Comparison of ENCODE assay signal across 8 mouse cellular contexts in genomic region chr15:80088637-80089036, GRCm38 (mm10). TPM values are rescaled to one million over a fixed set of nuclear protein-coding genes. Genes with fewer than 3 reads are reported as not detected.
DNase-seq lines count a peak whose midpoint lies in the region; ATAC-seq lines count a peak whose summit lies in the region.

No protein-coding gene starts in this region.

- no peak overlapping the region for H3K4me3 ChIP-seq in midbrain, embryonic 11.5 days (ENCODE audit: low read depth, low read length)
- H3K4me3 ChIP-seq in midbrain, embryonic 13.5 days (replicated peaks) = no peak overlapping the region
- H3K4me3 ChIP-seq in forebrain, embryonic 16.5 days (replicated peaks; ENCODE audit: low read length) = no peak overlapping the region
- no peak overlapping the region for H3K4me3 ChIP-seq in limb, embryonic 11.5 days (ENCODE audit: low read depth, low read length)

- peaks cover 19% of the 10 kb centered on the region for H3K27me3 ChIP-seq in midbrain, embryonic 11.5 days (ENCODE audit: control insufficient read depth, insufficient read depth, low read length)
- peaks cover 26% of the 10 kb centered on the region for H3K27me3 ChIP-seq in midbrain, embryonic 13.5 days
- H3K27me3 ChIP-seq in forebrain, embryonic 16.5 days (replicated peaks; ENCODE audit: control insufficient read depth, insufficient read depth, low read length) = no peaks in the 10 kb centered on the region
- peaks cover 41% of the 10 kb centered on the region for H3K27me3 ChIP-seq in limb, embryonic 11.5 days (ENCODE audit: control insufficient read depth, insufficient read depth, low read length)

- H3K4me2 ChIP-seq in midbrain, embryonic 11.5 days = no peak overlapping the region
- H3K4me2 ChIP-seq in midbrain, embryonic 13.5 days (replicated peaks) = no peak overlapping the region
- no peak overlapping the region for H3K4me2 ChIP-seq in forebrain, embryonic 16.5 days (ENCODE audit: low read length)
- no peak overlapping the region for H3K4me2 ChIP-seq in limb, embryonic 11.5 days (ENCODE audit: low read depth, severe bottlenecking)

- DNase-seq in midbrain, embryonic 11.5 days (ENCODE audit: low spot score, missing footprints) = peak; percentile 99
- DNase-seq in c-Kit-negative CD71-positive TER-119-positive erythroid progenitor cells, embryonic 14.5 days (ENCODE audit: low read depth, low spot score) = peak; percentile 88
- DNase-seq in induced T-regulatory cell, adult 2 months (ENCODE audit: low read depth) = peak; percentile 97
- DNase-seq in limb, embryonic 11.5 days (ENCODE audit: low spot score) = peak; percentile 94
- DNase-seq in testis, postnatal 14 days (ENCODE audit: low spot score) = peak; percentile 81

- ATAC-seq in midbrain, embryonic 11.5 days (ENCODE audit: low FRiP score) = no peak
- ATAC-seq in midbrain, embryonic 13.5 days = no peak
- peak; percentile 26; the same call in 1 of the 2 replicates for ATAC-seq in forebrain, embryonic 16.5 days
- ATAC-seq in limb, embryonic 11.5 days (ENCODE audit: insufficient number of reproducible peaks, low FRiP score, low TSS enrichment, low read depth) = no peak
- ATAC-seq in neutrophil, adult 5-6 weeks (ENCODE audit: extremely low read depth, insufficient number of reproducible peaks, low FRiP score, poor library complexity, severe bottlenecking) = peak; percentile 96

- 0 out of 2 replicates have a peak, but pooled peaks cover 2% of the 10 kb centered on the region for H3K4me1 ChIP-seq in midbrain, embryonic 11.5 days (ENCODE audit: control insufficient read depth, insufficient read depth, low read length)
- peaks cover 22% of the 10 kb centered on the region for H3K4me1 ChIP-seq in midbrain, embryonic 13.5 days (replicated peaks)
- peaks cover 19% of the 10 kb centered on the region for H3K4me1 ChIP-seq in forebrain, embryonic 16.5 days (replicated peaks; ENCODE audit: control insufficient read depth, insufficient read depth, low read length)
- peaks cover 12% of the 10 kb centered on the region for H3K4me1 ChIP-seq in limb, embryonic 11.5 days (ENCODE audit: control insufficient read depth, insufficient read depth, low read length)

- no peak overlapping the region for H3K9ac ChIP-seq in midbrain, embryonic 11.5 days (ENCODE audit: low read length)
- H3K9ac ChIP-seq in midbrain, embryonic 13.5 days (replicated peaks) = no peak overlapping the region
- H3K9ac ChIP-seq in forebrain, embryonic 16.5 days (replicated peaks; ENCODE audit: low read depth, low read length) = no peak overlapping the region
- no peak overlapping the region for H3K9ac ChIP-seq in limb, embryonic 11.5 days (ENCODE audit: low read length)

- no peak overlapping the region for H3K27ac ChIP-seq in midbrain, embryonic 11.5 days (ENCODE audit: low read depth, low read length)
- no peak overlapping the region for H3K27ac ChIP-seq in midbrain, embryonic 13.5 days
- no peak overlapping the region for H3K27ac ChIP-seq in forebrain, embryonic 16.5 days (ENCODE audit: low read length)
- H3K27ac ChIP-seq in limb, embryonic 11.5 days (replicated peaks; ENCODE audit: low read depth, low read length) = no peak overlapping the region

- no peaks in the 10 kb centered on the region for H3K36me3 ChIP-seq in midbrain, embryonic 11.5 days (ENCODE audit: control insufficient read depth, insufficient read depth, low read length)
- no peaks in the 10 kb centered on the region for H3K36me3 ChIP-seq in midbrain, embryonic 13.5 days
- H3K36me3 ChIP-seq in forebrain, embryonic 16.5 days (ENCODE audit: control insufficient read depth, insufficient read depth) = no peaks in the 10 kb centered on the region
- no peaks in the 10 kb centered on the region for H3K36me3 ChIP-seq in limb, embryonic 11.5 days (ENCODE audit: control insufficient read depth, insufficient read depth, low read length)

- 37% methylated on average over 4 of the region's 4 CpGs for WGBS in midbrain, embryonic 11.5 days
- WGBS in midbrain, embryonic 13.5 days = 37% methylated on average over 4 of the region's 4 CpGs
- 33% methylated on average over 4 of the region's 4 CpGs for WGBS in forebrain, embryonic 16.5 days
- WGBS in limb, embryonic 11.5 days = 30% methylated on average over 4 of the region's 4 CpGs

- no peaks in the 10 kb centered on the region for H3K9me3 ChIP-seq in midbrain, embryonic 11.5 days (ENCODE audit: control insufficient read depth, low read length)
- no peaks in the 10 kb centered on the region for H3K9me3 ChIP-seq in midbrain, embryonic 13.5 days
- no peaks in the 10 kb centered on the region for H3K9me3 ChIP-seq in forebrain, embryonic 16.5 days (ENCODE audit: control insufficient read depth, low read length)
- no peaks in the 10 kb centered on the region for H3K9me3 ChIP-seq in limb, embryonic 11.5 days (ENCODE audit: control insufficient read depth, low read length)

RNA-seq across cellular contexts. Expression of gene Syngr1, which starts 2.5 kb away (rescaled TPM):
- 6.2 and 7.4 TPM in 2 replicates for polyA plus RNA-seq in midbrain, embryonic 11.5 days (2014; fragmentation: Nextera tagmentation; extraction: Ambion mirVana)
- polyA plus RNA-seq in midbrain, embryonic 13.5 days (2015; fragmentation: Nextera tagmentation; extraction: Ambion mirVana) = 20.6 and 26.2 TPM in 2 replicates
- 49.5 and 58.4 TPM in 2 replicates for polyA plus RNA-seq in forebrain, embryonic 16.5 days (2015; fragmentation: Nextera tagmentation; extraction: Ambion mirVana)
- polyA plus RNA-seq in limb, embryonic 11.5 days (2014; fragmentation: Nextera tagmentation; extraction: Ambion mirVana) = 3.0 and 4.1 TPM in 2 replicates
- total RNA-seq in neutrophil, adult 5-6 weeks (2017) = 0.74 TPM in 1 of 2 replicates, not detected in the other

RNA-seq across cellular contexts. Expression of gene Rpl3, which starts 3.0 kb away (rescaled TPM):
- polyA plus RNA-seq in midbrain, embryonic 11.5 days (2014; fragmentation: Nextera tagmentation; extraction: Ambion mirVana) = 1,032 and 1,053 TPM in 2 replicates
- 608 and 612 TPM in 2 replicates for polyA plus RNA-seq in midbrain, embryonic 13.5 days (2015; fragmentation: Nextera tagmentation; extraction: Ambion mirVana)
- polyA plus RNA-seq in forebrain, embryonic 16.5 days (2015; fragmentation: Nextera tagmentation; extraction: Ambion mirVana) = 605 and 629 TPM in 2 replicates
- 1,283 and 1,338 TPM in 2 replicates for polyA plus RNA-seq in limb, embryonic 11.5 days (2014; fragmentation: Nextera tagmentation; extraction: Ambion mirVana)
- total RNA-seq in neutrophil, adult 5-6 weeks (2017) = 994 and 1,093 TPM in 2 replicates

RNA-seq across cellular contexts. Expression of gene Tab1, which starts 44.3 kb away (rescaled TPM):
- polyA plus RNA-seq in midbrain, embryonic 11.5 days (2014; fragmentation: Nextera tagmentation; extraction: Ambion mirVana) = 24.9 and 29.4 TPM in 2 replicates
- polyA plus RNA-seq in midbrain, embryonic 13.5 days (2015; fragmentation: Nextera tagmentation; extraction: Ambion mirVana) = 41.1 and 43.0 TPM in 2 replicates
- polyA plus RNA-seq in forebrain, embryonic 16.5 days (2015; fragmentation: Nextera tagmentation; extraction: Ambion mirVana) = 40.7 and 43.8 TPM in 2 replicates
- 35.4 and 35.5 TPM in 2 replicates for polyA plus RNA-seq in limb, embryonic 11.5 days (2014; fragmentation: Nextera tagmentation; extraction: Ambion mirVana)
- 15.0 and 19.8 TPM in 2 replicates for total RNA-seq in neutrophil, adult 5-6 weeks (2017)

Comparison
In these comparisons a context has a peak if more than half of its experiments do, and no peak if none do; other contexts are left out.
1. ATAC-seq: peak in forebrain, embryonic 16.5 days (single experiment) and neutrophil, adult 5-6 weeks (single experiment); none in midbrain, embryonic 11.5 days (single experiment), midbrain, embryonic 13.5 days (single experiment) and limb, embryonic 11.5 days (single experiment).
2. Peak in every context shown above with its lines, with median percentiles within 50 percentile points of each other: DNase-seq.